Comparison of ENCODE assay signal across 20 mouse cellular contexts in genomic region chr4:97991880-97992279, GRCm38 (mm10).
DNase-seq lines count a peak whose midpoint lies in the region; ATAC-seq and TF ChIP-seq lines count a peak whose summit lies in the region.
"Had no signal": no experiment of that assay in that cellular context is flagged by ENCODE, and none has a peak within 500 bp of the region (broad histone marks: within the 10 kb centered on the region; RNA-seq: fewer than 3 reads in every experiment).

No protein-coding gene starts in this region.

- no peaks in the 10 kb centered on the region for H3K36me3 ChIP-seq in kidney, adult 2 months (ENCODE audit: control insufficient read depth, insufficient read depth, low read length)
- H3K36me3 ChIP-seq in kidney, embryonic 14.5 days (ENCODE audit: control insufficient read depth, insufficient read depth, low read length): no peaks in the 10 kb centered on the region
- H3K36me3 ChIP-seq: hindbrain, embryonic 15.5 days had no signal

- no peak overlapping the region for H3K9ac ChIP-seq in kidney, embryonic 14.5 days (ENCODE audit: low read depth, low read length)
- H3K9ac ChIP-seq: forebrain, embryonic 13.5 days; forebrain, postnatal 0 days; heart, embryonic 12.5 days; hindbrain, embryonic 15.5 days had no signal

- 49% methylated on average over 3 of the region's 3 CpGs for WGBS in kidney, adult 2 months
- WGBS in kidney, embryonic 14.5 days: 40% methylated on average over 3 of the region's 3 CpGs

- peaks cover 9% of the 10 kb centered on the region; the same call in 1 of the 2 replicates for H3K4me1 ChIP-seq in kidney, adult 2 months (ENCODE audit: control insufficient read depth, insufficient read depth, low read length)
- peaks cover 12% of the 10 kb centered on the region for H3K4me1 ChIP-seq in kidney, embryonic 14.5 days (ENCODE audit: control insufficient read depth, insufficient read depth, low read length)

- H3K4me2 ChIP-seq in kidney, embryonic 14.5 days (replicated peaks; ENCODE audit: low read depth, low read length): no peak overlapping the region
- H3K4me2 ChIP-seq: forebrain, embryonic 13.5 days; heart, embryonic 12.5 days; hindbrain, embryonic 15.5 days had no signal

- H3K27ac ChIP-seq in kidney, adult 2 months (ENCODE audit: insufficient read depth, low read depth, low read length): no peak overlapping the region
- no peak overlapping the region for H3K27ac ChIP-seq in kidney, embryonic 14.5 days (ENCODE audit: low read depth, low read length)
- H3K27ac ChIP-seq: forebrain, embryonic 13.5 days; hindbrain, embryonic 15.5 days had no signal

- H3K4me3 ChIP-seq in kidney, adult 2 months (ENCODE audit: insufficient read depth, low read depth, low read length): no peak overlapping the region
- H3K4me3 ChIP-seq in kidney, embryonic 14.5 days (ENCODE audit: low read length): no peak overlapping the region
- H3K4me3 ChIP-seq: forebrain, embryonic 13.5 days; heart, embryonic 12.5 days; hindbrain, embryonic 15.5 days had no signal

- no peak for TF ChIP-seq CTCF in kidney, adult 2 months (conservative IDR thresholded peaks at IDR 0.05; ENCODE audit: insufficient read depth, insufficient read length, low read depth, low read length)

- no peak for ATAC-seq in kidney, embryonic 14.5 days (ENCODE audit: low FRiP score, low TSS enrichment)
- ATAC-seq: CD4-positive, CD25-positive, alpha-beta regulatory T cell, adult 4 months; forebrain, embryonic 13.5 days; forebrain, postnatal 0 days; intestine, embryonic 16.5 days had no signal

- peak; percentile 49 for DNase-seq in embryo, embryonic 10 days (ENCODE audit: low spot score)
- no peak for DNase-seq in embryo, embryonic 11 days
- DNase-seq in kidney, adult 2 months: peak; percentile 25
- peak; percentile 3 for DNase-seq in R1 (ENCODE audit: low read depth, low spot score)
- DNase-seq in embryo, embryonic 10.5 days (ENCODE audit: low spot score): peak; percentile 47
- no peak for DNase-seq in B cell, adult 2 months
- DNase-seq: cerebellum, adult 18-20 months; cerebellum, adult 9-11 months; cerebellum, postnatal 36 days; forebrain, postnatal 0 days; gastrocnemius, postnatal 36 days; heart, adult 18-20 months; heart, postnatal 36 days; kidney, adult 8-10 months had no signal

- H3K27me3 ChIP-seq in kidney, adult 2 months (replicated peaks; ENCODE audit: control insufficient read depth, insufficient read depth, low read length): no peaks in the 10 kb centered on the region
- H3K27me3 ChIP-seq in kidney, embryonic 14.5 days (ENCODE audit: control insufficient read depth, insufficient read depth, low read length): no peaks in the 10 kb centered on the region
- H3K27me3 ChIP-seq: forebrain, embryonic 13.5 days; heart, embryonic 12.5 days; hindbrain, embryonic 15.5 days had no signal

- no peaks in the 10 kb centered on the region for H3K9me3 ChIP-seq in kidney, embryonic 14.5 days (ENCODE audit: control insufficient read depth, low read length)
- H3K9me3 ChIP-seq: forebrain, embryonic 13.5 days; heart, embryonic 12.5 days; hindbrain, embryonic 15.5 days had no signal

- no peak for TF ChIP-seq POLR2A in kidney, adult 2 months (IDR thresholded peaks at IDR 0.05; ENCODE audit: low read depth, low read length)

Comparison
In these comparisons a context has a peak if more than half of its experiments do, and no peak if none do; other contexts are left out.
1. DNase-seq: peak in embryo, embryonic 10 days (single experiment), kidney, adult 2 months (single experiment), R1 (single experiment) and embryo, embryonic 10.5 days (single experiment); none in embryo, embryonic 11 days (single experiment) and B cell, adult 2 months (0 of 2).